Mouse (Mus musculus) spleen, postnatal 4 days (tissue): Measurements from ENCODE around the gene Naif1.

Experiments used
- DNase-seq, 2 experiments: peaks; one replicate each; pipeline ENCODE4 v3.0.0; 2022; ENCODE audit warnings: low spot score in 2 of 2

Gene Naif1

GRCm38 (mm10) chr2:32427720-32428119 lies 22.5 kb upstream of the Naif1 start:
- DNase-seq = no peak

GRCm38 (mm10) chr2:32428262-32428722 lies 22.0 kb upstream of the Naif1 start:
- DNase-seq = no peak

GRCm38 (mm10) chr2:32429215-32429891 lies 20.9 kb upstream of the Naif1 start:
- no peak for DNase-seq

- DNase-seq = no peak
Measured at GRCm38 (mm10) chr2:32430701-32431676, 19.3 kb upstream of the Naif1 start.

- DNase-seq = no peak
Measured at GRCm38 (mm10) chr2:32436686-32437372, 13.4 kb upstream of the Naif1 start.

GRCm38 (mm10) chr2:32437612-32438166 lies 12.6 kb upstream of the Naif1 start:
- no peak for DNase-seq

GRCm38 (mm10) chr2:32438733-32439132 lies 11.5 kb upstream of the Naif1 start:
- DNase-seq = no peak

GRCm38 (mm10) chr2:32439177-32439576 lies 11.1 kb upstream of the Naif1 start:
- no peak for DNase-seq

GRCm38 (mm10) chr2:32440164-32440563 lies 10.1 kb upstream of the Naif1 start:
- DNase-seq = no peak

- no peak for DNase-seq
Measured at GRCm38 (mm10) chr2:32440632-32441031, 9.6 kb upstream of the Naif1 start.

- DNase-seq = no peak
Measured at GRCm38 (mm10) chr2:32441550-32441949, 8.7 kb upstream of the Naif1 start.

- DNase-seq = no peak
Measured at GRCm38 (mm10) chr2:32445535-32445934, 4.7 kb upstream of the Naif1 start.

GRCm38 (mm10) chr2:32447264-32447936 lies 2.9 kb upstream of the Naif1 start:
- peak; percentile 47 to 71 for DNase-seq

- DNase-seq = no peak
Measured at GRCm38 (mm10) chr2:32448480-32448879, 1.8 kb upstream of the Naif1 start.

- DNase-seq = peak; percentile 98
Measured at GRCm38 (mm10) chr2:32450881-32451844, 906 bp downstream of the Naif1 start, which contains the start of gene Slc25a25. Gene Slc25a25, minus strand, starts transcription at chr2:32451445.

GRCm38 (mm10) chr2:32451870-32452372 lies 1.7 kb downstream of the Naif1 start:
- peak; percentile 98 to 99 for DNase-seq

- peak; percentile 41 to 77 for DNase-seq
Measured at GRCm38 (mm10) chr2:32452441-32452971, 2.2 kb downstream of the Naif1 start.

- no peak for DNase-seq
Measured at GRCm38 (mm10) chr2:32453641-32454303, 3.5 kb downstream of the Naif1 start.

GRCm38 (mm10) chr2:32454633-32455032 lies 4.4 kb downstream of the Naif1 start:
- DNase-seq = no peak
